Mouse (Mus musculus): ENCODE results near the gene Nol10.

The Nol10 gene

DNA sequence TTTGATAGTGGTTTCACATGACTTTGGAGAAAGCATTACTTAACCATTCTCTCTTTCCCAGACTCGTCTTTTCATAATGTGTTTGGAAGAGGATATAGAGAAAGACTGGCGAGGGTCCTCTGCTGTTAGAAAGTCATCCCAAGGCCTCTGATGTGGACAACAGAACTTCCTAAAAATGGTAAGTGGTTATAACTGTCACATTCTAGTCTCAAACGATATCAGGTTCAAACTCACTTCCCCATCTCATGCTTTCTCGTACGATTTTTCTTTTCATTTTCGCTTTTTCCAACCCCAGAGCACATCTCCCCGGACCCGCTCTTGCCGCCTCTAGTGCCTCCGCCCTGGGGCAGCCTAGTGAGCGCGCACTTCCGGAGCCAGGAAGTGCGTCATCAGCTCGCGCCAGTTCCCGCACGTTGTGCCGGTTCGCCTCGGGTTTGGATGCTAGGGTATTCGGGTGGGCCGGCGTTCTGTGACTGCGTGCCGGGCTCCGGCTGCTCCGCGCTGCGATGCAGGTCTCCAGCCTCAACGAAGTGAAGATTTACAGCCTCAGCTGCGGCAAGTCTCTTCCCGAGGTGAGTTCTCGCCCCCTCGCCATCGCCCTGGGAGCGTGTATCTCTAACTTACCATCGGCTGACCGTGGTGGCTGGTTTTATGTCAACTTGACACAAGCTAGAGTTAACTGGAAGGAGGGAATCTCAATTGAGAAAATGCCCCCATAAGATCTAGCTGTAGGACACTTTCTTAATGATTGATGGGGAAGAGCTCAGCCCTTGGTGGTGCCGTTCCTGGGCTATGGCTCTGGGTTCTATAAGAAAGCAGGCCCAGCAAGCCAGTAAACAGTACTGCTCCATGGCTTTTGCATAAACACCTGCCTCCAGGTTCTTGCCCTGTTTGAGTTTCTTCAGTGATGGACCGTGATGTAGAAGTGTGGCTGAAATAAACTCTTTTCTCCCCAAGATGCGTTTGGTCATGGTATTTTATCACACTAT is at the start of gene Nol10:
TSS of gene Nol10 (plus strand) at position 411 of the 989 bp plus-strand sequence.
- in situ Hi-C loops (cut with MseI, MboI): no loop called here

- in situ Hi-C loops (cut with MseI, MboI): no loop called here
Measured at GRCm38 (mm10) chr12:17299902-17300301, 48.4 kb upstream of the Nol10 start.

DNA sequence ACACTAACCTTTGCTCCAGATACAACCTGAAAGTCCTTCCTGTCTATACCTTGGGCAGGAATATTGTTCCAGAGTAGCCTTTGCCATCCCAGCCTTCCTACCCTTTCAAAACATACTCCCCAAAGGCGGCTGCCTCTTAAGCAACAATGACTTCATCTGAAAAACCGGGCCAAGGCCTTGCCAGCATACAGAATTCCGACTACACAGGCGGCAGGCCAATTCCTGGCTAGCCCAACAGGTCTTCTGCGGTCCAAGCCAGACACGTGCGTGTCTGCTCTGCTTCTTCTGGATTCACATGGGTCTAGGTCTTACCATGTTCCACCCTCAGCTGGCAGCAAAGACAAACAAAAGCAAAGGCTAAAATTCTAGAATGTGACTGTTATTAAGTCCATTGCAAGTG is 42.8 kb upstream of the Nol10 start:
- in situ Hi-C loops (cut with MseI, MboI): no loop called here

DNA sequence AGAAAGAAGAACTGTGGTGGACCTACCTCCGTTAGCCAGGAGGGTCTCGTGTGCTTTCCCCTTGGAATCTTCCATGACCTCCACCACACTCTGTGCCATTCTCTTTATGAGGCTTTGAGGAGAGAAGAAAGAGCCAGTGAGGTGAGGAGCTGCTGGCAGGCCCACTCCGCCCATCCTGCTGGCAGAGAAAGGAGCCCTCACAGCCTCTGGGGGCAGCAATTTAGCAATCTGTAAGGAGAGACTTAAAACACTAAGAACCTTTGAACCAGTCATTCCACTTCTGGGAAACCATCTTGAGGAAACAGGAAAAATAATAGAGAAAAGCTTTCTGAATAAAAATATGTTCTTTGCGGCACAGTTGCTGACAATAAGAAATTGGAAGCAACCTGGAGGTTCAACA is 40.0 kb upstream of the Nol10 start:
- in situ Hi-C loops (cut with MseI, MboI): no loop called here

- in situ Hi-C loops (cut with MseI, MboI): no loop called here
Measured at GRCm38 (mm10) chr12:17310852-17311839, 37.1 kb upstream of the Nol10 start.

GRCm38 (mm10) chr12:17316096-17316495 is 32.2 kb upstream of the Nol10 start:
- in situ Hi-C loops (cut with MseI, MboI): no loop called here

DNA sequence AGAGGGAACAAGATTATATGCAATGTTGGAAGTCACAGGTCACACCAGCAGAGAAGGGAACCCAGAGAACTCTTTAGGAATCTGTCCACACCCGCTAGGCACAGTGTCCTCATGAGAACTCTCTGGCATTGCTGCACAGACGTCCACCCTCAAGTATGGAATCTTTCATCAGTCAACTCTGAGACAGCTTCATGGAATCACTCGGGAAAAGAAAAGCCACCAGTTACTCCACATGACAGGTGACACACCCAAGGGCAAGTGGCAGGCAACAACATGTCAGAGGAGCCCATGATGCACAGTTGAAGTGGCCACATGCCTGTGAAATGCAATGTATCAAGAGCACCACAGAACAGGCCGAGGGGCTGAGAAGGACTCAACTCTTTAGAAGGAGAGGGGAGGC is 30.3 kb upstream of the Nol10 start:
- in situ Hi-C loops (cut with MseI, MboI): no loop called here

GRCm38 (mm10) chr12:17318453-17318852 is 29.8 kb upstream of the Nol10 start:
- in situ Hi-C loops (cut with MseI, MboI): no loop called here

DNA sequence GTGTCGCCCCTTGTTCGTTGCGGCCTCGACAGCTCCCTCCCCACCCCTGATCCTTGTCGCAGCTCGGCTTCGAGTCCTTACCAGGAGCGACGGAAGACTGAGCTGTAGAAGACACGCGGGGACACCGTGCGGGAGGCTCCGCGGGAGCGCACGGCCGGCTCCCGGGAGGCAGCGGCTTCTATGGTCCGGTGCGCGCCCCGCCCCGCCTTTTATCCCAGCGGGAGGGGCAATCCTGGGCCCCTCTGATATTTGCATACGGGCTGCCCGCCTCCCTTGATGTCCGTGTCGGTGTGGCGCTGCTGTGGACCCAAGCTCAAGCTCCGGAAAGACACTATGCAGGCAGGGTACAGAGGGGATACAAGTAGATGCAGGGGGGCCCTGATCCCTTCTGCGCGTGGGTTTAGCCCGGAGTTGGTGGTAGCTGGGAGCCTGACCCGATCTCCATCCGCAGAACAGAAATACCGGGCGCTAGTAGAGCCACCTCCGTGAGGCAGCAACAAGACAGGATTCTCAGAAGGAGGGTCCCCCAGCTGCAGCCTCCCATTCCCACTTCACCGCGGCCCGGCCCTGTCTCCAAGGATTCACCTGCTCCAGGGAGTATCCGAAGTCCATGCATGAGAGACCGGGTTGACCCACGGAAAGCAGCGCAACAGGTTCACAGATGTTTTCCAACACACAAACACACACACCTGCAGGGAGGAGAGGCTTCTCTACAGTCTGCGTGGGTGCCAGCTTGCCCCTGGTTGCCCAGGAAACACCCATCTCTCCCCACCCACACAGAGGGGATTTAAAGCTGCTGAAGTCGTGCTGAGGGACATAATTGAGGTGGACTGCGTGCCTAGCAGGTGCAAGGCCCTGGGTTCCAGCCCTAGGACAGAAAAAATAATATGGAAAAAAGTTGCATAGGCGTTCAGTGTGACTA is 23.4 kb upstream of the Nol10 start:
- in situ Hi-C loops (cut with MseI, MboI): no loop called here

DNA sequence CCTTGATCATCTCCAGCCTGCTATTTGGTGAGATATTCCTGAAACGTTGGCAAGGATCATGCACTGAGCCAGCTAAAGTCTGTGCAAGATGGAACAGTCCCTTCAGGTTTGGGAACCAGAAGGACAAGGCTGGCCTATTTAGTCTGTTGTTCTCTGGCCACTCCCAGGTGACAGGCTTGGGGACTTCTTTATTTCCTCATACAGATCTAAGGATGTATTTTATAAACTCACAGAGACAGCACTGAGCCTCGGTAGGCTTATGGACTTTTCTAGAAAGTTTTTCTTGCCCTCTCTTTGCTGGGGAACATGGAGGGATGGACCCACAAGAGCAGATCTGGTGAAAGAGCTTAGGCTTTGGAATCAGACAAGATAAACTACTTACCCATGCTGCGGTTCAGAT is 19.0 kb upstream of the Nol10 start, which contains the start of gene Atp6v1c2:
TSS of gene Atp6v1c2 (minus strand) at position 101 of the 400 bp plus-strand sequence.
- in situ Hi-C loops (cut with MseI, MboI): no loop called here

GRCm38 (mm10) chr12:17333459-17333858 is 14.8 kb upstream of the Nol10 start:
- in situ Hi-C loops (cut with MseI, MboI): no loop called here

DNA sequence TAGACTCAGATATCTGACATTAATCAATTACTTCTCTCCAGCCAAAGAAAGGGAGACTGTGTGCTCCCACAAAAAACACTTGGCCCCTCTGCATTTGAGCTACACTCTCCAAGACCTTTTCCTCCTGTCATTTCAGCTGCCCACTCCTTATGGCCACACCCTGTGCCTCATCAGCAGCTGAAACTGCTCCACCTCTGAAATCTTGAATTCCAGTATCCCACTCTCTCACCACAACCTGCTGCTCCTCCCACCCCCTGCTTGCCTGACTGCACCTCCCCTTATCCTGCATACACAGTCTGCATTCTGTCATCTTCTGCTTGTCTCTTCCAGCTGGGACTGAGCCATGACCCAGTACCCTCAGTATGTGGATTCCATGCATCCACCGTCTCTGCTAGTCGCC is 9.9 kb upstream of the Nol10 start:
- in situ Hi-C loops (cut with MseI, MboI): no loop called here

DNA sequence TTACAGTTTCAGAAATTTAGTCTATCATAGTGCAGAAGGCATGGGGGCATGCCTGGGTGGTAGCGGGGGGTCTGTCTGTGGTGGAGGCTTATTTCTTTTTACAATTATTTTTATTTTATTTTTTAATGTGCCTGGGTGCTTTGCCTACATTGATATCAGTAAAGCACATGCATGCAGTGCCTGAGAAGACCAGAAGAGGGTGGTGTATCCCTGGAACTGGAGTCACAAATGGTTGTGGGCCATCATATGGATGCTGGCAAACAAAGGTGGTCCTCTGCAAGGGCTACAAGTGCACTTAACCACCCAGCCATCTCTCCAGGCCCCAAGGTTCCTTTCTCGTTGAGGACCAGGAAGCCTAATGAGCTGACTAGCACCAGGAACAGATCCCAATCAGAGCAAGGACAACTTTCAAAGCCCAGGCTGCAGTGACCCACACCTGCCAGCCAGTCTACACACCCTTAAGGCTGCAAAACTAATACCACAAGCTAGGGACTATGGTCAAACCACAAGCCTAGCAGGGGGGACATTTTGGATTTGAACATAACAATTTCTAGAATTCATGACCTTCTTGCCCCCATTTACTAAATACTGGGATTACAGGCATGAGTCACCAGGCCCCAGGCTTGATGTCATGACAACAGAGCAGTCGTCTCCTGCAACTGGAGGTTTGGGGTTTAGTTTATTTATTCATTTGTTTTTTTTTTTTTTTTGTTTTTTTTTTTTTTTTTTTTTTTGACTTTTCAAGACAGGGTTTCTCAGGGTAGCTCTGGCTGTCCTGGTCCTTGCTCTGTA is 8.9 kb upstream of the Nol10 start:
- in situ Hi-C loops (cut with MseI, MboI): no loop called here

DNA sequence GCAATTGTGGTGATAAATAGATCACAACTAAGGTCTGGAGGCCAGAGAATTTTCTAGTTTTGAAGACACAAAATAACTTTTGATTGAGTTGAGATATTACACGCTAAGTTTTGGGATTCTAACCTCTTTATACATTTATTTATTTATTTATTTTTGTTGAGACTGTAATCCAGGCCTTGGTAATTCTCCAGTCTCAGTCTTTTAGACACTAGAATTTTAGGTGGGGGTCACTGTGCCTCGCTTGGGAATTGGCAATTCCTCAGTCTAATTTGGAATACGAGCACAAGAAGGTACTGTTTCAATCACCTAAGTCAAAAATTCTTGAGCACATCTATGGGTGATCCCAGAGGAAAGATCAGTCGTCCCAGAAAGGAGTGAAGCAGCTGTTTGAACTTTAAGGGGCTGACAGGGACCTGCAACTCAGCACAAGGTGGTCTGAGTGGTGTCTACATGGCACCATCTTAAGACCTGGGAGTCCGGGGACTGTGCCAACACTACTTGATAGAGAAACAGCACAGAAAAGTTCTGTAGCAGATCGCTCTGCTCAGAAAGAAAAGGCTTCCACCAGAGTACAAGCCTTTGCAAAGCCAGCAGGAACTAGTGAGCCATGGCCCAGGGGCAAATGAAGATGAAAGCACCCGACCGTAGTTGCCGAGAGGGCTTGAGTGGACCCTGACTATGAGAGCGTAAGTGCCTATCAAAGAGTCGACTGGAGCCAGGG is 771 bp upstream of the Nol10 start:
- in situ Hi-C loops (cut with MseI, MboI): no loop called here

DNA sequence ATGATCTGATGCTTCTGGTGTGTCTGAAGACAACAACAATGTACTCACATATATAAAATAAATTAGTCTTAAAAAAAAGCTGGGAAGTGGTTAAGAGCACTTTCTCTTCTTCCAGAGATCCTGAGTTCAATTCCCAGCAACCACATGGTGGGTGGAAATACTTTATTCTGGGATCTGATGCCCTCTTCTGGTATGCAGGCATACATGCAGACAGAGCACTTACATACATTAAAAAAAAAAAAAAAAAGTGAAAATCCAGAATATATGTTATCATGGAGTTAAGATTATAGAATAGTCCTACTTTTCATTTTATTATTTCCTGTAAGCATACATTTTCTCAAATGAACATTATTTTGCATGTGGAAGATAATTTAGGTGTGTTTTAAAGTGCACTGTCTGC is 1.8 kb downstream of the Nol10 start:
- in situ Hi-C loops (cut with MseI, MboI): no loop called here

- in situ Hi-C loops (cut with MseI, MboI): no loop called here
Measured at GRCm38 (mm10) chr12:17356853-17357252, 8.6 kb downstream of the Nol10 start.

DNA sequence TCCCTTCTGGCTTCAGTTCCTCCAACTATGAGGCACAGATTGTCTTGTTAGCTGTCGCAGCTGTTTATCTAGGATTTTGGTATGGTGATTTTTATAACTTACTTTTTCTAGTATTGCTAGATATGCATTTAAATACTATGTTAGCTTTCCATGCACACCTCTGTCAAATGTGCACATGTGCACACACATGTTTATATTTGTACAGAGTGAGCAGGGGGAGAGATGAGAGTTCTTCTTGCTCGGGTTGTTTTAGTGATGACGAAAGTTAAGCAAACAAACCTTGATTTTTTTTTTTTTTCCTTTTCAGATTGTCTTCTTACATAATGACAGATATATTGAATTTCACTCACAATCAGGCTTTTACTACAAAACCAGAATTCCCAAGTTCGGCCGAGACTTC is 9.5 kb downstream of the Nol10 start:
- in situ Hi-C loops (cut with MseI, MboI): no loop called here

DNA sequence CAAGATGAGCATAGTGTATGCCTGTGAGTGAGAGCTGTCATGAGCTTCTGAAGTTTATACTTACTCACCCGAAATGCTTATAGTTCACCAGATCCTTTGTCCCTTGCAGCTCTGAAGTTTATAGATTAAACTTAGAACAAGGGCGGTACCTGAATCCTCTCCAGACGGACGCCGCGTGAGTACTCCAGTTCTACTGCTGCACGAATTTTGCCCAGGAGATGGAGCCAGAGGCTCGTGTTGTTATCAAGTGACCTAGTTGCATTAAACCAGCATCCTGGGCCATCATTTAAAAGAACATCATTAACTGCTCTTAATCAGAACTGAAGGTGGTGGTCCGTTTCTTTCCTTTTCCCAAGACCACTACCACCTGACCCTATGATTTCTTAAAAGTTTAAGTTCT is 10.7 kb downstream of the Nol10 start:
- in situ Hi-C loops (cut with MseI, MboI): no loop called here

GRCm38 (mm10) chr12:17360104-17360503 is 11.8 kb downstream of the Nol10 start:
- in situ Hi-C loops (cut with MseI, MboI): no loop called here

DNA sequence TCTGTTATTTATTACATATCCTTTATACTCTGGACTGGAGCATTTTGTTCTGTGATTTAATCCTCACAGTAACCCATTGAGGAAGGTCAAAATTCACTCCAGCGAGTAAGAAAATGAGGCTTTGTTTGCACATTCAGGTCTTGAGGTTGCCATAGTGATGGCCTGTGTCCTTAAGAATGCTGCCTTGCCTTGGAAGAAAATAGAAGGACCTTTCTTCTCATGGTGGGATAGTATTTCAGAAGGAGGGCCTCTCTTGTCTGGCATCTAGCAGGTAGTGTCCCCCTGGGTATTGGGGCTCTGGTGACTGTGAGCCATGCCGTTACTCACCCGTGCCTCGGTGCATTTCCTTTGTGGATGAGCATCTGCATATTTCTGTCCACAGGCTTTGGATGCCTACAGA is 12.4 kb downstream of the Nol10 start:
- in situ Hi-C loops (cut with MseI, MboI): no loop called here

All from mouse trophoblast stem cell (cell line).